Mouse (Mus musculus): ENCODE results near the gene Rpusd1.
"Not testable (repeated sequence)": the region's sequence is repeated elsewhere in the genome, so short reads cannot be mapped to it uniquely, and the experiment has no call there.

Gene Rpusd1

GRCm38 (mm10) chr17:25738861-25739260 is 11.4 kb downstream of the Rpusd1 start:
- no peak for DNase-seq

- not testable (repeated sequence) for DNase-seq
Observed at GRCm38 (mm10) chr17:25741471-25741870, 14.0 kb downstream of the Rpusd1 start.

- DNase-seq = no peak
Observed at GRCm38 (mm10) chr17:25743831-25744230, 16.4 kb downstream of the Rpusd1 start.

- DNase-seq = no peak
Observed at GRCm38 (mm10) chr17:25744311-25744710, 16.8 kb downstream of the Rpusd1 start.

- DNase-seq = no peak
Observed at GRCm38 (mm10) chr17:25748238-25748637, 20.8 kb downstream of the Rpusd1 start.

GRCm38 (mm10) chr17:25749314-25749713 is 21.8 kb downstream of the Rpusd1 start:
- DNase-seq = no peak

- DNase-seq = no peak
Observed at GRCm38 (mm10) chr17:25751446-25751845, 24.0 kb downstream of the Rpusd1 start.

- DNase-seq = no peak
Observed at GRCm38 (mm10) chr17:25754241-25754640, 26.8 kb downstream of the Rpusd1 start, which contains the start of gene Msln. TSS of gene Msln (minus strand) at chr17:25754378.

GRCm38 (mm10) chr17:25755086-25755485 is 27.6 kb downstream of the Rpusd1 start:
- DNase-seq = no peak

GRCm38 (mm10) chr17:25755627-25756377 is 28.3 kb downstream of the Rpusd1 start:
- DNase-seq = no peak

GRCm38 (mm10) chr17:25756378-25757242 is 29.1 kb downstream of the Rpusd1 start:
- DNase-seq = no peak

GRCm38 (mm10) chr17:25757691-25758090 is 30.2 kb downstream of the Rpusd1 start:
- DNase-seq = no peak

- no peak for DNase-seq
Observed at GRCm38 (mm10) chr17:25760148-25760547, 32.7 kb downstream of the Rpusd1 start.

- no peak for DNase-seq
Observed at GRCm38 (mm10) chr17:25761561-25761970, 34.1 kb downstream of the Rpusd1 start.

- no peak for DNase-seq
Observed at GRCm38 (mm10) chr17:25762591-25762990, 35.1 kb downstream of the Rpusd1 start.

- DNase-seq = no peak
Observed at GRCm38 (mm10) chr17:25765886-25766285, 38.4 kb downstream of the Rpusd1 start.

- DNase-seq = no peak
Observed at GRCm38 (mm10) chr17:25769331-25769730, 41.9 kb downstream of the Rpusd1 start.

GRCm38 (mm10) chr17:25773549-25774120 is 46.2 kb downstream of the Rpusd1 start, which contains the start of gene Narfl:
TSS of gene Narfl (plus strand) at chr17:25773776.
- peak; percentile 96 for DNase-seq

- peak; percentile 71 for DNase-seq
Observed at GRCm38 (mm10) chr17:25775318-25776062, 48.0 kb downstream of the Rpusd1 start.

GRCm38 (mm10) chr17:25777948-25778347 is 50.5 kb downstream of the Rpusd1 start:
- no peak for DNase-seq
